Mouse (Mus musculus) MEL (cell line): ENCODE measurements around the gene Cep112. TPM values are rescaled to one million over a fixed set of nuclear protein-coding genes. Genes with fewer than 3 reads are reported as not detected.

Experiments
- DNase-seq: peaks from one replicate; pipeline ENCODE4 v3.0.0; 2011; ENCODE audit warnings: low read depth, low spot score
- H3K27ac ChIP-seq: 2 replicates; pipeline ENCODE4 v1.5.1; 2012; ENCODE audit warnings: low read depth, mild to moderate bottlenecking, control low read depth, low read length, moderate library complexity; ENCODE audit not compliant: control insufficient read depth
- H3K27me3 ChIP-seq, 2 experiments: fragments of 150-350 bp in 1 of 2; sonication (generic) in 1 of 2; 2 replicates each; pipeline ENCODE4 v1.6.1; 2012; ENCODE audit warnings: low read length in 2 of 2, mild to moderate bottlenecking in 2 of 2, improper control_type of control experiment in 1 of 2, moderate library complexity in 1 of 2; ENCODE audit not compliant: insufficient read depth in 2 of 2, control insufficient read depth in 1 of 2
- H3K36me3 ChIP-seq, 2 experiments: 2 replicates each; pipeline ENCODE4 v1.6.1; 2012 to 2014; ENCODE audit warnings: low read length in 2 of 2, improper control_type of control experiment in 1 of 2, inconsistent platforms in 1 of 2, mild to moderate bottlenecking in 1 of 2; ENCODE audit not compliant: insufficient read depth in 2 of 2, control insufficient read depth in 1 of 2
- H3K4me1 ChIP-seq, 2 experiments: fragments of 150-350 bp in 1 of 2; sonication (generic) in 1 of 2; 2 replicates each; pipeline ENCODE4 v1.6.1; 2012; ENCODE audit warnings: low read length in 2 of 2, improper control_type of control experiment in 1 of 2, mild to moderate bottlenecking in 1 of 2; ENCODE audit not compliant: insufficient read depth in 2 of 2, control insufficient read depth in 1 of 2
- H3K4me3 ChIP-seq, 2 experiments: fragments of 150-350 bp in 1 of 2; sonication (generic) in 1 of 2; 2 replicates each; pipeline ENCODE4 v1.5.1; 2012; ENCODE audit warnings: low read depth in 2 of 2, low read length in 2 of 2, mild to moderate bottlenecking in 2 of 2, moderate library complexity in 2 of 2, control low read depth in 1 of 2, improper control_type of control experiment in 1 of 2; ENCODE audit not compliant: control insufficient read depth in 1 of 2, insufficient read depth in 1 of 2
- H3K79me2 ChIP-seq: 2 replicates; pipeline ENCODE4 v1.6.1; 2012; ENCODE audit warnings: mild to moderate bottlenecking, low read length, moderate library complexity; ENCODE audit not compliant: control insufficient read depth, poor library complexity, insufficient read depth
- H3K9ac ChIP-seq: 2 replicates; pipeline ENCODE4 v1.6.1; 2012; ENCODE audit warnings: low read depth, mild to moderate bottlenecking, control low read depth, low read length, moderate library complexity; ENCODE audit not compliant: control insufficient read depth, poor library complexity, severe bottlenecking
- H3K9me3 ChIP-seq: fragments of 150-350 bp; sonication (generic); replicated peaks from 2 replicates; pipeline ENCODE4 v1.6.1; 2012; ENCODE audit warnings: mild to moderate bottlenecking, low read length, improper control_type of control experiment, moderate library complexity; ENCODE audit not compliant: insufficient read depth
- CHD1 ChIP-seq: IDR thresholded peaks from 2 replicates; pipeline ENCODE4 v1.6.1; 2012; ENCODE audit warnings: low read depth, mild to moderate bottlenecking, inconsistent platforms, low read length, improper control_type of control experiment
- CHD2 ChIP-seq: IDR thresholded peaks from 2 replicates; pipeline ENCODE4 v1.6.1; 2011; ENCODE audit warnings: low read length, improper control_type of control experiment
- CTCF ChIP-seq, 3 experiments: IDR thresholded peaks in 2 of 3; conservative IDR thresholded peaks in 1 of 3; 2 replicates each; pipeline ENCODE4 v1.5.1; 2011 to 2012; ENCODE audit warnings: low read length in 3 of 3, low read depth in 2 of 3, mild to moderate bottlenecking in 2 of 3, improper control_type of control experiment in 1 of 3, inconsistent platforms in 1 of 3, mixed read lengths in 1 of 3, moderate library complexity in 1 of 3; ENCODE audit not compliant: control insufficient read depth in 1 of 3, insufficient read depth in 1 of 3, poor library complexity in 1 of 3, severe bottlenecking in 1 of 3
- E2F4 ChIP-seq: IDR thresholded peaks from 2 replicates; pipeline ENCODE4 v1.6.1; 2011; ENCODE audit warnings: low read depth, low read length, improper control_type of control experiment, borderline replicate concordance
- ELF1 ChIP-seq: IDR thresholded peaks from 2 replicates; pipeline ENCODE4 v1.6.1; 2014; ENCODE audit warnings: low read depth, mild to moderate bottlenecking, inconsistent platforms, low read length, improper control_type of control experiment, moderate library complexity
- EP300 ChIP-seq, 2 experiments: IDR thresholded peaks; 2 replicates each; pipeline ENCODE4 v1.6.1; 2011; ENCODE audit warnings: improper control_type of control experiment in 2 of 2, low read length in 2 of 2, low read depth in 1 of 2, mild to moderate bottlenecking in 1 of 2
- ETS1 ChIP-seq: IDR thresholded peaks from 2 replicates; pipeline ENCODE4 v1.6.1; 2012; ENCODE audit warnings: low read depth, mild to moderate bottlenecking, inconsistent platforms, low read length, improper control_type of control experiment, moderate library complexity
- GABPA ChIP-seq: IDR thresholded peaks from 2 replicates; pipeline ENCODE4 v1.6.1; 2012; ENCODE audit warnings: low read depth, mild to moderate bottlenecking, inconsistent platforms, low read length, improper control_type of control experiment, moderate library complexity
- GATA1 ChIP-seq: IDR thresholded peaks from 2 replicates; pipeline ENCODE4 v1.6.1; 2011; ENCODE audit warnings: low read depth, low read length, improper control_type of control experiment
- HCFC1 ChIP-seq: IDR thresholded peaks from 2 replicates; pipeline ENCODE4 v1.6.1; 2012; ENCODE audit warnings: low read depth, mild to moderate bottlenecking, inconsistent platforms, low read length, improper control_type of control experiment, moderate library complexity
- KAT2A ChIP-seq: conservative IDR thresholded peaks from 2 replicates; pipeline ENCODE4 v1.6.1; 2012; ENCODE audit warnings: low read depth, low read length, improper control_type of control experiment, inconsistent platforms
- MAFK ChIP-seq: IDR thresholded peaks from 2 replicates; pipeline ENCODE4 v1.6.1; 2011; ENCODE audit warnings: low read depth, mild to moderate bottlenecking, low read length, improper control_type of control experiment, borderline replicate concordance
- MAZ ChIP-seq: IDR thresholded peaks from 2 replicates; pipeline ENCODE4 v1.6.1; 2012; ENCODE audit warnings: low read depth, mild to moderate bottlenecking, inconsistent platforms, low read length, improper control_type of control experiment
- MYC ChIP-seq: IDR thresholded peaks from 2 replicates; pipeline ENCODE4 v1.6.1; 2011; ENCODE audit warnings: low read depth, mild to moderate bottlenecking, low read length, improper control_type of control experiment, moderate library complexity
- NELFE ChIP-seq: IDR thresholded peaks from 2 replicates; pipeline ENCODE4 v1.6.1; 2011; ENCODE audit warnings: low read depth, low read length, improper control_type of control experiment
- POLR2A ChIP-seq, 2 experiments: IDR thresholded peaks; 2 replicates each; pipeline ENCODE4 v1.6.1; 2011 to 2012; ENCODE audit warnings: low read length in 2 of 2, mild to moderate bottlenecking in 2 of 2, control low read depth in 1 of 2, improper control_type of control experiment in 1 of 2, low read depth in 1 of 2, moderate library complexity in 1 of 2; ENCODE audit not compliant: control insufficient read depth in 1 of 2, insufficient read depth in 1 of 2, poor library complexity in 1 of 2
- POLR2AphosphoS5 ChIP-seq: IDR thresholded peaks from 2 replicates; pipeline ENCODE4 v1.6.1; 2012; ENCODE audit warnings: low read depth, borderline replicate concordance, mild to moderate bottlenecking, inconsistent platforms, low read length, moderate library complexity, mixed read lengths
- RCOR1 ChIP-seq: IDR thresholded peaks from 2 replicates; pipeline ENCODE4 v1.6.1; 2012; ENCODE audit warnings: low read depth, mild to moderate bottlenecking, inconsistent platforms, low read length, improper control_type of control experiment
- SMC3 ChIP-seq: IDR thresholded peaks from 2 replicates; pipeline ENCODE4 v1.6.1; 2011; ENCODE audit warnings: low read depth, low read length, improper control_type of control experiment
- TAL1 ChIP-seq: IDR thresholded peaks from 2 replicates; pipeline ENCODE4 v1.6.1; 2012; ENCODE audit warnings: mild to moderate bottlenecking, inconsistent platforms, low read length, moderate library complexity, mixed read lengths
- TBP ChIP-seq: IDR thresholded peaks from 2 replicates; pipeline ENCODE4 v1.8.0; 2011; ENCODE audit warnings: low read depth, low read length, improper control_type of control experiment
- UBTF ChIP-seq: IDR thresholded peaks from 2 replicates; pipeline ENCODE4 v1.6.1; 2012; ENCODE audit warnings: low read depth, mild to moderate bottlenecking, inconsistent platforms, low read length, improper control_type of control experiment, moderate library complexity, borderline replicate concordance; ENCODE audit not compliant: insufficient read depth
- USF1 ChIP-seq: IDR thresholded peaks from 2 replicates; pipeline ENCODE4 v1.6.1; 2014; ENCODE audit warnings: low read depth, mild to moderate bottlenecking, inconsistent platforms, low read length, improper control_type of control experiment, moderate library complexity
- USF2 ChIP-seq, 2 experiments: IDR thresholded peaks; 2 replicates each; pipeline ENCODE4 v1.6.1; 2011 to 2012; ENCODE audit warnings: improper control_type of control experiment in 2 of 2, low read length in 2 of 2, borderline replicate concordance in 1 of 2, inconsistent platforms in 1 of 2, low read depth in 1 of 2, mild to moderate bottlenecking in 1 of 2; ENCODE audit not compliant: insufficient read depth in 1 of 2
- ZKSCAN1 ChIP-seq: IDR thresholded peaks from 2 replicates; pipeline ENCODE4 v1.6.1; 2012; ENCODE audit warnings: low read depth, mild to moderate bottlenecking, inconsistent platforms, low read length, improper control_type of control experiment, moderate library complexity
- ZMIZ1 ChIP-seq: IDR thresholded peaks from 2 replicates; pipeline ENCODE4 v1.6.1; 2012; ENCODE audit warnings: low read depth, mild to moderate bottlenecking, inconsistent platforms, low read length, improper control_type of control experiment, moderate library complexity
- ZNF384 ChIP-seq: IDR thresholded peaks from 2 replicates; pipeline ENCODE4 v1.6.1; 2012; ENCODE audit warnings: low read depth, mild to moderate bottlenecking, inconsistent platforms, low read length, improper control_type of control experiment
- polyA plus RNA-seq, 2 experiments: library from polyadenylated mRNA; stranded (reverse) in 1 of 2; unstranded in 1 of 2; fragments of >175 nt in 1 of 2; fragments of >200 nt in 1 of 2; gene quantifications; 2 replicates each; pipeline versions ENCODE4 v1.2.1 to v1.2.4; 2012; ENCODE audit warnings: low replicate concordance in 2 of 2, low read depth in 1 of 2; ENCODE audit not compliant: insufficient read length in 2 of 2, insufficient read depth in 1 of 2, missing spikeins in 1 of 2
- total RNA-seq: library from RNA; depleted of rRNA; stranded (reverse); fragments of 300-350 nt; gene quantifications from 2 replicates; pipeline ENCODE4 v1.2.3, GENCODE M21; 2012

The Cep112 gene
- total and polyA plus RNA-seq, 3 experiments: 1.3 TPM; not detected in 2

DNA sequence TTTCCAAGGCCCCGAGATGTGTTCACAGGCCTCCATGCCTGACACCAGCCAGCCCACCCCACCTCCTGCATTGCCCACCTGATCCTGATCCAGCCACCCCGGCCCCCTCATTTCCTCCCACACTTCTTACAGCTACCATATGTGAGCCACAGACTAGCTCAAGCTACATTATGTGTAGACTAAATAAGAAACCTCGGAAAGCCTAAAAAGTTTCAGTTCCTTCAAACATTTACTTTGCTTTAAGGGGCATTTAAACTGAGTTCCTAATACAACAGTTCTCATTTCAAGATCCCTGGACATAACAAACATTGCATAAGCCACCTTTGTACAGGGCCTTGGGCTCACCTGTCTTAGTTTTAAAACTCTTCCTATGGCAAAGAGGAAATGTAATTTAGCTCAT is 415.2 kb downstream of the Cep112 start:
- H3K36me3 ChIP-seq: no peaks in the 10 kb centered on the region
- no peak for DNase-seq

DNA sequence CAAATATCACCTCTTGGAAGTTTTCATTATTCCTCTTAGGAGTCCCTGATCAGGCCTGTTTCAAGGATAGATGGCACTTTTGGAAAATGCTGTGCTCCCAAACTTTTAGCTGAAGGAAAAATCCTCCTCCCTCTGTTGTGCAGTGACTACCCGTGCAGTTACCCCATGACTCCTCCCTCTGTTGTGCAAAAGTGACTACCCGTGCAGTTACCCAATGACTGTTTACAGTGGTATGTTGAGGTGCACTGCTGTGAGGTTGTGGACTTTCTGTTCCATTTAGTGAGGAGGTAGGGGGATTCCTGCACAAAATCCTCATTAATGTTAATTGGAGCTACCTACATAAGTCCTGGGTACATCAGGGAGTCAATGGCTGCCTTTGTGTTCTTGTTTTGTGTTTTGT is 417.8 kb downstream of the Cep112 start:
- no peaks in the 10 kb centered on the region for H3K79me2 ChIP-seq
- H3K36me3 ChIP-seq: no peaks in the 10 kb centered on the region
- H3K9me3 ChIP-seq: no peaks in the 10 kb centered on the region
- no peaks in the 10 kb centered on the region for H3K27me3 ChIP-seq
- TF ChIP-seq TBP (no peak), ZNF384 (no peak), CHD1 (no peak), KAT2A (no peak), UBTF (no peak), USF1 (no peak), ZKSCAN1 (no peak), SMC3 (no peak), MAZ (no peak), ELF1 (no peak), POLR2AphosphoS5 (no peak), CHD2 (no peak), MYC (no peak), E2F4 (no peak), EP300 (IDR thresholded peaks at IDR 0.05; ENCODE audit: low read depth in 1 of 2, low read length in 2 of 2) (no peak), GATA1 (no peak), TAL1 (no peak)
- H3K9ac ChIP-seq: no peak overlapping the region
- H3K27ac ChIP-seq: no peak overlapping the region
- no peak for DNase-seq
- H3K4me3 ChIP-seq: no peak overlapping the region
- no peaks in the 10 kb centered on the region for H3K4me1 ChIP-seq

More for the DNA sequence above, 415.2 kb downstream of the Cep112 start:
- no peak overlapping the region for H3K4me3 ChIP-seq
- H3K9me3 ChIP-seq: no peaks in the 10 kb centered on the region
- no peaks in the 10 kb centered on the region for H3K27me3 ChIP-seq
- no peak for TF ChIP-seq POLR2A (IDR thresholded peaks at IDR 0.05; ENCODE audit: control insufficient read depth in 1 of 2, insufficient read depth in 1 of 2, low read depth in 1 of 2, low read length in 2 of 2, poor library complexity in 1 of 2)
- no peak for TF ChIP-seq ZMIZ1
- no peak for TF ChIP-seq RCOR1
- no peak for TF ChIP-seq HCFC1
- no peak for TF ChIP-seq MAFK
- no peak for TF ChIP-seq NELFE
- no peak for TF ChIP-seq USF2 (IDR thresholded peaks at IDR 0.05; ENCODE audit: borderline replicate concordance in 1 of 2, insufficient read depth in 1 of 2, low read depth in 1 of 2, low read length in 2 of 2)
- TF ChIP-seq GABPA: no peak
- TF ChIP-seq ETS1: no peak
- no peak for TF ChIP-seq CTCF (IDR thresholded peaks at IDR 0.05 in 2 of 3, conservative IDR thresholded peaks at IDR 0.05 in 1 of 3; ENCODE audit: control insufficient read depth in 1 of 3, insufficient read depth in 1 of 3, low read depth in 2 of 3, low read length in 3 of 3, poor library complexity in 1 of 3, severe bottlenecking in 1 of 3)
- no peaks in the 10 kb centered on the region for H3K4me1 ChIP-seq
- no peak overlapping the region for H3K27ac ChIP-seq
- H3K9ac ChIP-seq: no peak overlapping the region
- H3K79me2 ChIP-seq: no peaks in the 10 kb centered on the region
